Mouse (Mus musculus) limb, embryonic 12.5 days (tissue): ENCODE results near the gene Prr29. TPM values are rescaled to one million over a fixed set of nuclear protein-coding genes. Genes with fewer than 3 reads are reported as not detected.
"Not testable (repeated sequence)": the region's sequence is repeated elsewhere in the genome, so short reads cannot be mapped to it uniquely, and the experiment has no call there.

Experiments used
- ATAC-seq: fragments of 200-750 bp; cut with Nextera tagmentation; 2 replicates; pipeline ENCODE4 v1.8.0; 2017; ENCODE audit warnings: low read depth, moderate TSS enrichment; ENCODE audit not compliant: insufficient number of reproducible peaks, insufficient read depth, low FRiP score, low TSS enrichment
- H3K27ac ChIP-seq: fragments of 300-500 bp; sonication (generic); 2 replicates; pipeline ENCODE4 v1.5.1; 2016; ENCODE audit warnings: mild to moderate bottlenecking, moderate library complexity
- H3K27me3 ChIP-seq: fragments of 300-500 bp; sonication (generic); 2 replicates; pipeline ENCODE4 v1.6.1; 2016; ENCODE audit warnings: mild to moderate bottlenecking, moderate library complexity
- H3K36me3 ChIP-seq: fragments of 300-500 bp; sonication (generic); 2 replicates; pipeline ENCODE4 v1.6.1; 2016; ENCODE audit warnings: mild to moderate bottlenecking, moderate library complexity
- H3K4me1 ChIP-seq: fragments of 300-500 bp; sonication (generic); replicated peaks from 2 replicates; pipeline ENCODE4 v1.6.1; 2016
- H3K4me2 ChIP-seq: fragments of 300-500 bp; sonication (generic); 2 replicates; pipeline ENCODE4 v1.6.1; 2016; ENCODE audit warnings: mild to moderate bottlenecking, moderate library complexity
- H3K4me3 ChIP-seq: fragments of 300-500 bp; sonication (generic); replicated peaks from 2 replicates; pipeline ENCODE4 v1.5.1; 2016; ENCODE audit warnings: mild to moderate bottlenecking
- H3K9ac ChIP-seq: fragments of 300-500 bp; sonication (generic); replicated peaks from 2 replicates; pipeline ENCODE4 v1.6.1; 2016; ENCODE audit warnings: mild to moderate bottlenecking, moderate library complexity
- H3K9me3 ChIP-seq: fragments of 300-500 bp; sonication (generic); 2 replicates; pipeline ENCODE4 v1.6.1; 2016; ENCODE audit warnings: mild to moderate bottlenecking, moderate library complexity
- WGBS: fragments of 180-500 bp; shearing (Covaris S2); methylation state at CpG from one replicate; pipeline ENCODE4 v1.1.7; 2016; 5-methylcytosine and 5-hydroxymethylcytosine counted together
- polyA plus RNA-seq: library from polyadenylated mRNA; unstranded; fragments of >200 nt; fragmentation: Nextera tagmentation; extraction: Ambion mirVana; gene quantifications from 2 replicates; pipeline ENCODE4 v1.2.1, GENCODE M21; 2016

The Prr29 gene
- polyA plus RNA-seq, 1 experiment from 2014 or later: not detected

GRCm38 (mm10) chr11:106334066-106334465, 31.2 kb upstream of the Prr29 start:
- Histone ChIP-seq H3K36me3 (no peaks in the 10 kb centered on the region), H3K9ac (no peak overlapping the region), H3K4me3 (no peak overlapping the region), H3K9me3 (no peaks in the 10 kb centered on the region), H3K27me3 (0 out of 2 replicates have a peak, but pooled peaks cover 3% of the 10 kb centered on the region), H3K27ac (no peak overlapping the region), H3K4me2 (no peak overlapping the region), H3K4me1 (peaks cover 12% of the 10 kb centered on the region)
- WGBS: 12% methylated on average over 2 of the region's 2 CpGs
- no peak for ATAC-seq

DNA sequence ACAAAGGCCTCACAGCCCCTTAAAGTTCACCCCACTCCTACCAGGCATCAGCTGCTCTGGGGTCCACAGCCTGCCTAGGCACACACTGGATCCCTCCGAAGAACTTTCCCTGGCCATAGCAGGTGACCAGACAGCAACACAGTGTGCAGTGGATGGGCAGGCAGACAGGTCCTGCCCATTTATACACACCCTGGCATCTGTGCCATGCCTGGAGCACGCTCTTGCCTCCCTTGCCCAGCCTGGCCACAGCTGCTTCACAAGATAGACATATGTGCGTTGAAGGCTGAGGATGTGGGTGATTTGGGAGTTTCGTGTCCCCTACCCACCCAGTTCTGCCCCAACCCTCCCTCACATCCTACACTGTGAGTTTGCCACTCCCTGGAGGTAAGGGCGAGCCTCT, 27.2 kb upstream of the Prr29 start:
- 76% methylated on average over 5 of the region's 5 CpGs for WGBS
- no peaks in the 10 kb centered on the region for H3K9me3 ChIP-seq
- H3K9ac ChIP-seq: no peak overlapping the region

DNA sequence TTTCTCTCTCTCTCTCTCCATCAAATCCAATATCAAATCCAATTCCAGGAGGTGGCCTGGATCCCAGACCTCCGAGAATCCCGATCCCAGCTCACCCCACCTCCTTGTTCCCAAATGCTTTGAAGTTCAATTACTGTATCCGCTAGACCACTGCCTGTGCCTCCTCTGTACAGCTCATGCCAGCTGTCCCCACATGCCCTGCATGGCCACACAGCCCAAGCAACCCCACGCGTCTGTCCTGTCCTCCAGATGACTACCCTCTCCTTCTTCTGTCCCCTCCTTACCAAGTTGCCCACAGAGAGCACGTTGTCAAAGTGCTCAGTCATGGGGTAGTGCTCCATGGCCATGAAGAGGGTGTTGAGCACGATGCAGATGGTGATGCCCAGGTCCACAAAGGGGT, 26.4 kb upstream of the Prr29 start:
- ATAC-seq: no peak

More for the DNA sequence above, 27.2 kb upstream of the Prr29 start:
- Histone ChIP-seq H3K4me3 (no peak overlapping the region), H3K4me2 (no peak overlapping the region), H3K4me1 (peaks cover 7% of the 10 kb centered on the region; the same call in 1 of the 2 replicates), H3K27me3 (0 out of 2 replicates have a peak, but pooled peaks cover 3% of the 10 kb centered on the region), H3K36me3 (no peaks in the 10 kb centered on the region), H3K27ac (no peak overlapping the region)
- no peak for ATAC-seq

DNA sequence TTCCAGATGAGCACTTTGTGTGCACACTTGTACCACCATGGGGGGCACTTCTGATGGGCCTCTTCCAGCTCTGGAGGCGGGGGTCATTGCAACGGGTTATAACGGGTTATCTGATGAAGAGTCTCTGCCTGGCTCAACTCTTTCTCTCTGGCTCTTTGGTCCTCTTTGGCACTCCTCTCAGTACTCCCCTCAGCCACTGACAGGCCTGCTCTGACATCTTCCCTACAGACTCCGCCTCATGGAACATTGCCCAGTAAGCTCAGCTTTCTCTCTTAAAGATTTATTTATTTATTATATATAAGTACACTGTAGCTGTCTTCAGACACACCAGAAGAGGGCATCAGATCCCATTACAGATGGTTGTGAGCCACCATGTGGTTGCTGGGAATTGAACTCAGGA, 25.9 kb upstream of the Prr29 start:
- ATAC-seq, H3K27me3 ChIP-seq: not testable (repeated sequence)

More for the DNA sequence above, 26.4 kb upstream of the Prr29 start:
- no peak overlapping the region for H3K27ac ChIP-seq
- no peak overlapping the region for H3K9ac ChIP-seq
- 68% methylated on average over 7 of the region's 7 CpGs for WGBS
- H3K27me3 ChIP-seq: 0 out of 2 replicates have a peak, but pooled peaks cover 3% of the 10 kb centered on the region
- H3K36me3 ChIP-seq: no peaks in the 10 kb centered on the region
- H3K9me3 ChIP-seq: no peaks in the 10 kb centered on the region
- peaks cover 7% of the 10 kb centered on the region; the same call in 1 of the 2 replicates for H3K4me1 ChIP-seq
- H3K4me3 ChIP-seq: no peak overlapping the region
- H3K4me2 ChIP-seq: no peak overlapping the region

DNA sequence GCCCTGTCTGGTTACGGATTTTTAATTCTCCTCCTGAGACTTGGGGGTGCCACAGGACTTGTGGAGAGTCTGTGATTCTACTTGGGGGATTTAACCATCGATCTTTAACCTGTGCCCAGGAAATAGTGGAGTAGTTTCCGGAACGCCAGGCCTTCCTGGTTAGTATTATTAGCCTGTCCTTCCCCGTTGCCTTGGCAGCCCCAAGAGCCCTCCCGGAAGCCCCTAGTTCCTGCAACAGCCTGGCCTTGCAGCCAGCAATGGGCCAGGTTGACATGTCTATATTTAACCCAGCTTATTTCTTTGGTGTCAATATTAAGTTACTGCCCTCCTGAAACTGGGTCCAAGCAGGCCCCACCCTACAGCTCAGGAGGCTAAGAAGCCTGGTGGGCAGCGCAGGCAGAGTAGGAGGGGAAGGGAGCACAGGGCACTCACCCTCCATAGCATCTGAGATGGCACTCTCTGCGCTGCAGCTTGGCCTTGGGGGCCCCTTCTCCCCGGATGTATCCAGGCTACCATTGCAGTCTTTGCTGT, 24.2 kb upstream of the Prr29 start:
- Histone ChIP-seq H3K9me3 (no peaks in the 10 kb centered on the region), H3K9ac (no peak overlapping the region), H3K4me2 (no peak overlapping the region), H3K27ac (no peak overlapping the region), H3K4me3 (no peak overlapping the region), H3K27me3 (0 out of 2 replicates have a peak, but pooled peaks cover 3% of the 10 kb centered on the region), H3K36me3 (no peaks in the 10 kb centered on the region), H3K4me1 (0 out of 2 replicates have a peak, but pooled peaks cover 4% of the 10 kb centered on the region)
- no peak for ATAC-seq
- 80% methylated on average over 9 of the region's 9 CpGs for WGBS

More for the DNA sequence above, 25.9 kb upstream of the Prr29 start:
- not testable (repeated sequence) for H3K36me3 ChIP-seq, H3K9me3 ChIP-seq, H3K4me2 ChIP-seq, H3K9ac ChIP-seq, H3K27ac ChIP-seq, H3K4me1 ChIP-seq, H3K4me3 ChIP-seq
- WGBS: 86% methylated on average over 4 of the region's 4 CpGs

DNA sequence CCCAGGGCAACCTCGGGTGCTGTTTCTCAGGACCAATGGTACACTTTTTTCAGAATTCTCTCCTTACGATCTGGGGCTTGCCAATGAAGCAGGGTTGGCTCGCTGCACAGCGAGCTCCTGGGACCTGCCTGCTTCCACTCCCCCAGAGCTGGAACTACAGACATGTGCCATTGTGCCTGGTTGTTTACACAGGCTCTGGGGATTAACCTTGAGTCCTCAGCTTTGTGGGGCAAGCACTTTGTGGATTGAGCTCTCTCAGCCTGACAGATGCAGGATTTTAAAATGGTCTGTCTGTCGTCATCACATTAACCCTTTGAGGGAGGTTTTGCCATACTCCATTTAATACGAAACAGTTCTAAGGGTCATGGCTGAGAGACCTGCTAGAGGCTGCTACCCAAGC, 20.4 kb upstream of the Prr29 start:
- H3K27me3 ChIP-seq: no peaks in the 10 kb centered on the region
- H3K4me3 ChIP-seq: no peak overlapping the region
- 52% methylated on average over 6 of the region's 6 CpGs for WGBS
- no peak for ATAC-seq
- H3K36me3 ChIP-seq: no peaks in the 10 kb centered on the region
- no peak overlapping the region for H3K27ac ChIP-seq
- H3K9me3 ChIP-seq: no peaks in the 10 kb centered on the region
- H3K4me1 ChIP-seq: no peaks in the 10 kb centered on the region
- 0 out of 2 replicates have a peak overlapping the region, but pooled peaks have one; percentile 4 for H3K9ac ChIP-seq
- no peak overlapping the region for H3K4me2 ChIP-seq

DNA sequence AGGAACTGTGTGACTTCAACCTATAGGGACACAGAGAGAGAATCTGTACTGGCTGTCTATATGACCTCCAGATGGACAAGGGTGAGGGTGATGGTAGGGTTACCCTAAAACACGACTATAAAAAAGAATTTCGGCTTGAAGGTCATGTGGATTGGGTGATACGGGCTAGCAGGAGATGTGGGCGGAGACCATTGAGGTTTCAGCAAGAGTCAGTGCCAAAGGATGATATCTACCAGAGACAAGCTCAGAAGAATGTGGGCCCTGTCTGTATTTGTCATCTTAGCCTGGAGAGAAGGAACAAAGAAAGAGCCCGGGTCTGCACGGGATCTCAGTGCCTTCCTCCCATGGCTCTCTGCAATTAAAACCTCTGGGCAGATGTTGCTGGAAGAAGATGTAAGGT, 15.5 kb upstream of the Prr29 start:
- no peak overlapping the region for H3K27ac ChIP-seq
- H3K27me3 ChIP-seq: peaks cover 3% of the 10 kb centered on the region; the same call in 1 of the 2 replicates
- no peak overlapping the region for H3K4me2 ChIP-seq
- no peak overlapping the region for H3K9ac ChIP-seq
- H3K9me3 ChIP-seq: no peaks in the 10 kb centered on the region
- ATAC-seq: no peak
- H3K4me3 ChIP-seq: no peak overlapping the region
- no peaks in the 10 kb centered on the region for H3K36me3 ChIP-seq
- 82% methylated on average over 6 of the region's 6 CpGs for WGBS
- peaks cover 10% of the 10 kb centered on the region for H3K4me1 ChIP-seq

DNA sequence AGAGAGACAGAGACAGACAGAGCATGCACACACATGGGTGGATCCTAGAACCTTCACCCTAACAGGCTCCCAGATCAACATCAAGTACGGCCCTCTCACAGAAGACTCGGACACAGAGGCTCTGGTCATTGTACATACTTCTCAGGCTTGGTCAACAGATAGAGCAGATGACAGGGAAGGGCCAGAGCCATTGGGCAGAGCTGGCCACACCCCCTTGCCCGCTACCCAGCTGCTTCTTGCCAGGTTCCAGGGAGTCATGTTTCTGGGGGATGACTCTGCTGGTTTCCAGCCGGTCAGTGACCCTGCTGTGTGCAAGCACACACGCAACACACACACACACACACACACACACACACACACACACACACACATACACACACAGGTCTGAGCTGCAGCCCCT, 14.4 kb upstream of the Prr29 start:
- Histone ChIP-seq H3K36me3 (no peaks in the 10 kb centered on the region), H3K4me1 (peaks cover 10% of the 10 kb centered on the region), H3K9ac (no peak overlapping the region), H3K4me2 (no peak overlapping the region), H3K27me3 (peaks cover 3% of the 10 kb centered on the region; the same call in 1 of the 2 replicates), H3K4me3 (no peak overlapping the region), H3K27ac (no peak overlapping the region), H3K9me3 (no peaks in the 10 kb centered on the region)
- ATAC-seq: no peak
- 44% methylated on average over 5 of the region's 5 CpGs for WGBS

GRCm38 (mm10) chr11:106351253-106351652, 14.0 kb upstream of the Prr29 start:
- WGBS: 65% methylated on average over 3 of the region's 3 CpGs
- Histone ChIP-seq H3K36me3 (no peaks in the 10 kb centered on the region), H3K27ac (no peak overlapping the region), H3K4me2 (no peak overlapping the region), H3K4me3 (no peak overlapping the region), H3K27me3 (peaks cover 3% of the 10 kb centered on the region; the same call in 1 of the 2 replicates), H3K9ac (no peak overlapping the region), H3K9me3 (no peaks in the 10 kb centered on the region), H3K4me1 (peaks cover 10% of the 10 kb centered on the region)
- ATAC-seq: no peak

GRCm38 (mm10) chr11:106351941-106352340, 13.3 kb upstream of the Prr29 start:
- H3K9me3 ChIP-seq: no peaks in the 10 kb centered on the region
- WGBS: 69% methylated on average over 4 of the region's 4 CpGs

DNA sequence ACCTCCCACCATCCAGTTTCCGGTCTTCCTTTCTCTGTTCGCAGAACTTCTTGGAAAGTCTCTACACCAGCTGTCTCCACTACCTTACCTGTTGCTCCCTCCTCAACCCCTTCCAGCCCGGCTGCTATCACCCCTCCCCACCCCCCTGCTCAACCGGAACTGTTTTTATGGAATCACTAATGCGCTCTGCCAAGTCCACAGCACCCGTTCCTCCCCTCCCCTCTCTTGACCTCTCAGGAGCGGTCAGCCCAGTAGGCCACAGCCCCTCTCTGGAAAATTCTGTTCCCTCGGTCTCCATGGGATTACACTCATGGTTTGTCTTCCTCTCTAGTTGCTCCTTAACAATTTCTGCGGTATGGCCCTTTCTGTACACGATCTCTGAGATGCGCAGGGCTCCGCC, 12.1 kb upstream of the Prr29 start, which contains the start of gene Scn4a:
Gene Scn4a, minus strand, starts transcription at position 101 of the 400 bp plus-strand sequence.
- no peak within 1 kb of the TSS for H3K4me3 ChIP-seq
- no peak within 1 kb of the TSS for H3K4me2 ChIP-seq
- peaks cover 10% of the 10 kb centered on the region for H3K4me1 ChIP-seq
- 88% methylated on average over 12 of the region's 12 CpGs for WGBS
- no peaks in the 10 kb centered on the region for H3K36me3 ChIP-seq
- H3K27ac ChIP-seq: no peak within 1 kb of the TSS
- ATAC-seq: no peak
- no peak within 1 kb of the TSS for H3K9ac ChIP-seq
- H3K9me3 ChIP-seq: no peaks in the 10 kb centered on the region
- peaks cover 3% of the 10 kb centered on the region; the same call in 1 of the 2 replicates for H3K27me3 ChIP-seq

More at GRCm38 (mm10) chr11:106351941-106352340, 13.3 kb upstream of the Prr29 start:
- Histone ChIP-seq H3K27ac (no peak overlapping the region), H3K4me2 (no peak overlapping the region), H3K9ac (no peak overlapping the region), H3K4me3 (no peak overlapping the region), H3K36me3 (no peaks in the 10 kb centered on the region), H3K4me1 (peaks cover 10% of the 10 kb centered on the region), H3K27me3 (peaks cover 3% of the 10 kb centered on the region; the same call in 1 of the 2 replicates)
- no peak for ATAC-seq

GRCm38 (mm10) chr11:106354181-106354580, 11.1 kb upstream of the Prr29 start:
- Histone ChIP-seq H3K4me3 (no peak overlapping the region), H3K9ac (no peak overlapping the region), H3K4me1 (peaks cover 10% of the 10 kb centered on the region), H3K36me3 (no peaks in the 10 kb centered on the region), H3K27me3 (peaks cover 3% of the 10 kb centered on the region; the same call in 1 of the 2 replicates), H3K9me3 (no peaks in the 10 kb centered on the region), H3K4me2 (no peak overlapping the region), H3K27ac (no peak overlapping the region)
- WGBS: 50% methylated on average over 1 of the region's 1 CpGs
- no peak for ATAC-seq
